ENCODE assay signal across 8 mouse cellular contexts in the genomic region with DNA sequence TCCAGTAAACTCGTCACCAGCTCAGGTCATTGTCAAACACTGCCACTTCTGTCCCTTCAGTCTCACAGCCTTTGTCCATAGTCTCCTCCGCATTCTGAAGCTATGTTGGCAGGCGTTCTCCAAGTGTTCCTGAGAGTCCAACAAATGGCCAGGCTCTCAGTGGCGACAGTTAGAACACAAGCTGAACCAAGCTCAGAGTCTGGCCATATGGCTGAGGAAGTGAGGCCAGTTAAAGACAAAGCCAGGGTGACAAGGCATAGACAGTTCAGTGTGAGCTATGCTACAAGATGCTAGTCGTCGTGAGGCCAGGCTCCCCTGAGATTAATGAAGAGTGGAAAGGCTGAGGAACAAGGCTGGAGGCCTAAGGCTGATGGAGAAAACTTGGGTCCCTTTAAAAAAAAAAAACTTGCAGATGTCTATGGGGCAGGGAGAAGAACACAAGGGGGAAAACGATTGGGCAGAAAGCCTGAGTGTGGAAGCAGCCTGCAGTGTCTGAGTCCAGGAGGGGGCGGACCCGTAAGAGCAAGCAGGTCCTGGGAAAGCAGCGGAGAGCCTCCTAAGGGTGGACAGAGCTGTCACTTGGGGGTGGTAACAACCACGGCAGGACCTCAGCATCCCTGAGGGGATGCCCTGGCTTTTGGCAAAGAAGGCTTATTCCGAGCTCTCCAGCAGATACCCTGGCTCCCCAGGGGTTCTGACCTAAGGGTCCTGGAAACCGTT. TPM values are rescaled to one million over a fixed set of nuclear protein-coding genes. Genes with fewer than 3 reads are reported as not detected.
DNase-seq lines count a peak whose midpoint lies in the region; ATAC-seq lines count a peak whose summit lies in the region.

No protein-coding gene starts in this region.

- no peaks in the 10 kb centered on the region; the same call in 1 of the 2 replicates for H3K27me3 ChIP-seq in kidney, embryonic 14.5 days (ENCODE audit: control insufficient read depth, insufficient read depth, low read length)
- no peaks in the 10 kb centered on the region for H3K27me3 ChIP-seq in midbrain, embryonic 14.5 days (ENCODE audit: control insufficient read depth, insufficient read depth, low read length)

- no peak overlapping the region for H3K4me3 ChIP-seq in kidney, embryonic 14.5 days (ENCODE audit: low read length)
- H3K4me3 ChIP-seq in midbrain, embryonic 14.5 days (replicated peaks; ENCODE audit: low read depth, low read length): no peak overlapping the region

- peak; percentile 66 for ATAC-seq in kidney, embryonic 14.5 days (ENCODE audit: low FRiP score, low TSS enrichment)
- no peak for ATAC-seq in midbrain, embryonic 14.5 days (ENCODE audit: low FRiP score, low TSS enrichment)

- no peak overlapping the region for H3K27ac ChIP-seq in kidney, embryonic 14.5 days (ENCODE audit: low read depth, low read length)
- H3K27ac ChIP-seq in midbrain, embryonic 14.5 days (replicated peaks; ENCODE audit: low read depth, low read length): no peak overlapping the region

- H3K4me2 ChIP-seq in kidney, embryonic 14.5 days (replicated peaks; ENCODE audit: low read depth, low read length): peak overlapping the region; percentile 15
- peak overlapping the region; percentile 23; the same call in 1 of the 2 replicates for H3K4me2 ChIP-seq in midbrain, embryonic 14.5 days (ENCODE audit: low read length)

- H3K9me3 ChIP-seq in kidney, embryonic 14.5 days (ENCODE audit: control insufficient read depth, low read length): no peaks in the 10 kb centered on the region
- no peaks in the 10 kb centered on the region for H3K9me3 ChIP-seq in midbrain, embryonic 14.5 days (ENCODE audit: control insufficient read depth, low read length)

- H3K9ac ChIP-seq in kidney, embryonic 14.5 days (ENCODE audit: low read depth, low read length): no peak overlapping the region
- no peak overlapping the region; the same call in 1 of the 2 replicates for H3K9ac ChIP-seq in midbrain, embryonic 14.5 days (replicated peaks; ENCODE audit: low read length)

- H3K36me3 ChIP-seq in kidney, embryonic 14.5 days (ENCODE audit: control insufficient read depth, insufficient read depth, low read length): no peaks in the 10 kb centered on the region
- H3K36me3 ChIP-seq in midbrain, embryonic 14.5 days (ENCODE audit: control insufficient read depth, insufficient read depth, low read length): no peaks in the 10 kb centered on the region

- peaks cover 17% of the 10 kb centered on the region for H3K4me1 ChIP-seq in kidney, embryonic 14.5 days (ENCODE audit: control insufficient read depth, insufficient read depth, low read length)
- H3K4me1 ChIP-seq in midbrain, embryonic 14.5 days (ENCODE audit: control insufficient read depth, insufficient read depth, low read length): peaks cover 9% of the 10 kb centered on the region

- 23% methylated on average over 13 of the region's 13 CpGs for WGBS in kidney, embryonic 14.5 days
- WGBS in midbrain, embryonic 14.5 days: 30% methylated on average over 13 of the region's 13 CpGs

- no peak for DNase-seq in kidney, adult 18-20 months
- peak; percentile 45 for DNase-seq in embryo, embryonic 10.5 days (ENCODE audit: low spot score)
- DNase-seq in heart, postnatal 4 days: peak; percentile 54
- peak; percentile 18 for DNase-seq in midbrain, embryonic 14.5 days
- DNase-seq in ovary, adult 18-20 months (ENCODE audit: low spot score): no peak
- no peak for DNase-seq in adrenal gland, postnatal 4 days (ENCODE audit: low spot score in 2 of 2)
- no peak for DNase-seq in thymus, adult 18-20 months

RNA-seq across cellular contexts. Expression of gene Laptm4a, which starts 36.9 kb away (rescaled TPM):
- 140 and 337 TPM in 2 replicates for polyA plus RNA-seq in kidney, embryonic 14.5 days (2014; fragmentation: Nextera tagmentation; extraction: Ambion mirVana)
- total RNA-seq in heart, postnatal 4 days (2021): 100 to 1,000 TPM; 358 to 362 TPM
- 141 and 151 TPM in 2 replicates for polyA plus RNA-seq in midbrain, embryonic 14.5 days (2014; fragmentation: Nextera tagmentation; extraction: Ambion mirVana)
- total RNA-seq in adrenal gland, postnatal 4 days (2021): 100 to 1,000 TPM; 462 to 510 TPM

Comparison
In these comparisons a context has a peak if more than half of its experiments do, and no peak if none do; other contexts are left out.
1. DNase-seq: peak in embryo, embryonic 10.5 days (single experiment), heart, postnatal 4 days (single experiment) and midbrain, embryonic 14.5 days (single experiment); none in kidney, adult 18-20 months (single experiment), ovary, adult 18-20 months (single experiment), adrenal gland, postnatal 4 days (0 of 2) and thymus, adult 18-20 months (0 of 2).